Mouse (Mus musculus): Measurements from ENCODE around the gene Pbx2.

GRCm38 (mm10) chr17:34564003-34564421 lies 27.1 kb upstream of the Pbx2 start, which contains the start of gene Notch4:
- TF ChIP-seq POLR2A (IDR thresholded peaks at IDR 0.05; ENCODE audit: insufficient read depth, low read length): no peak
- TF ChIP-seq CTCF (IDR thresholded peaks at IDR 0.05; ENCODE audit: low read depth, low read length): no peak
- TF ChIP-seq EP300 (IDR thresholded peaks at IDR 0.05; ENCODE audit: insufficient read depth, low read depth, low read length): peak; percentile 84; the same call in 1 of the 2 replicates
